Mouse (Mus musculus): ENCODE results near the gene Nsun2. TPM values are rescaled to one million over a fixed set of nuclear protein-coding genes. Genes with fewer than 3 reads are reported as not detected.

Nsun2 gene
- total RNA-seq (2015; ENCODE audit: low replicate concordance): 13.8 and 26.3 TPM in 2 replicates
- total RNA-seq (2017; ENCODE audit: low replicate concordance): 32.4 and 37.1 TPM in 2 replicates

DNA sequence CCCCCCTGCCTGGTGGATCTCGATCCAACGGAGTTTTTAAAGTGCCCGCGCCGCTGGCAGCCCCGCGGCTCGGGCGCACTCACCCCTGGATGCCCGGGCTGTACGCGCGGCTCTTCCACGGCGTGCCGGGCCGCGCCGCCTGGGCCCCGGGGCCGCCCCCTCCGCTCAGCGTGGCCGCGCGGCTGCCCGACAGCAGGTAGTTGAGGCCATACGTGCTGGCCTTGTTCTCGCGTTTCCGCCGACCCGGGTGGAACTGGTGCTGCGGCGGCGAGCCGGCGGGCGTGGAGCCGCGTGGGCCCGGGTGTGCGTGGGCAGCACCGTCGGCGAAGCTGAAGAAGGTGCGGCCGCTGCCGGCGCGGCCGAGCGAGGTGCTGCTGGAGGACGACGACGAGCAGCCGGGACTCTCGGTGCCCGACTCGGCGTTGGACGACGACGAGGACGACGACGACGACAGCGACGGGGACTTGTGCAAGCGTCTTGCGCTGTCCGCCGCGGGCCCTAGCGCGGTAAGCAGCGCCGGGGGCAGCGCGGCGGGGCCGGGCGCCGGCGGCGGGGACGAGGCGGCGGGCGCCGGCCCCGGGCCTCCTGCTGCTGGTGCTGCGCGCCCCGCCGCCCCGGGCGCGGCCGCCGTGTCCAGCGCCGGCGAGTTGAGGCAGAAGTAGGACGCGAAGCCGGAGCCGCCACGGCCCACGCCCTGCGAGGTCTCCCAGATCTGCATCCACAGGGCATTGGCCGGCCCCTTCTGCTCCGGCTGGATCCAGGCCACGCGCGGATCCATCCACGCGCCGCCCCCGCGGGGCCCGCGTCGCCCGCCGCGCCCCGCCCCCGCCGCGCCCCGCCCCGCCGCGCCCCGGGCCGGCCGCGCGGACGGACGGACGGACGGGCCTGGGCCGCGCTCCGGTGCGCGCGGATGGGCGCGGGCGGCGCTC is at the start of gene Nsun2:
TSS of gene Nsun2 (plus strand) at position 342 of the 929 bp plus-strand sequence.
- 0 out of 2 replicates have a peak, but pooled peaks have one; percentile 17 for ATAC-seq (replicated peaks; ENCODE audit: low FRiP score, poor library complexity, severe bottlenecking)

DNA sequence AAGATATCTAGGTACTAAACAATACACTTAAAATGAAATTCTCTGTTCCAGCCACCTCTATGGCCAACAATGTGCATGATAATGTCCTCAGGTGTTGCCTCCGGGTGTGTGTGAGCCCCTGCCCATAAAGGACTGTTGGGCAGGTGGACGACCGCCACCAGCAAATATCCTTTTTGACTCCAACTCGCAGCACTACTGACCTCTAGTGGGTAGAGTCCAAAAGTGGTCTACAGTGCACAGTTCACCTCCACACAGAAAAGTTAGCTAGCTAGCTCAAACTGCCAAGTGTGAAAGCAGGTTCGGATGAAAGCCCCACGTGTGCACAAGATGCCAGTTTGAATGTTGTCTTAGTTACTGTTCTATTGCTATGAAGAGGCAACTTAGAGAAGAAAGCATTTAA is 48.2 kb upstream of the Nsun2 start:
- no peak for ATAC-seq (replicated peaks; ENCODE audit: low FRiP score, poor library complexity, severe bottlenecking)

DNA sequence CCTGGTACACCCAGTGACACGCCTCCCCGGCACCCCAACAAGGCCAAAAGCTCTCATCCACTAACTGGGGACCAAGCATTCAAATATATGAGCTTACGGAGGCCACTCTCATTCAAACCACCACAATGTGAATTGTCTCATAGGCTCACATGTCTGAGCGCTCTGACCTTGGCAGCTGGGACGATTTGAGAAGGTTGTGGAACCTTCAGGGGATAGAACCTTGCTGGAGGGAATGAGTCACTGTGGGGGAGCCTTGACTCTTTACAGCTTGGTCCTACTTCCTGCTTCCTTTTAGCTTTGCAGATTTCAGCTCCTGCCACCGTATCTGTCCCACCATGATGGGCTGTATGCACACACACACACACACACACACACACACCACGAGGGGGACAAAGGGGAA is 47.7 kb upstream of the Nsun2 start:
- ATAC-seq (replicated peaks; ENCODE audit: low FRiP score, poor library complexity, severe bottlenecking): no peak

DNA sequence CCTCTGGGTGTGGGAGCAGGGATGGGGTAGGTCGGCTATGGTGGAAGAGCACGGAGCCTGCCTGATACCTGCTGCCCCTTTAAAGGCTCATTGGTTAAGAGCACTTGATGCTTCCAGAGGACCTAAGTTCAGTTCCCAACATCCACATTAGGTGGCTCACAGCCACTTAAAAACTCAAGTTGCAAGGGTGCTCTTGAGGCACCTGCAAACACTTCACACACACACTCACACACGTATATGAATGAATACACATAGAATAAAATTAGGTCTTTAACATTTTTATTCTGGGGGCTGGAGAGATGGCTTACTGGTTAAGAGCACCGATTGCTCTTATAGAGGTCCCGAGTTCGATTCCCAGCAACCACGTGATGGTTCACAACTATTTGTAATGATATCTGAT is 46.4 kb upstream of the Nsun2 start:
- no peak for ATAC-seq (replicated peaks; ENCODE audit: low FRiP score, poor library complexity, severe bottlenecking)

DNA sequence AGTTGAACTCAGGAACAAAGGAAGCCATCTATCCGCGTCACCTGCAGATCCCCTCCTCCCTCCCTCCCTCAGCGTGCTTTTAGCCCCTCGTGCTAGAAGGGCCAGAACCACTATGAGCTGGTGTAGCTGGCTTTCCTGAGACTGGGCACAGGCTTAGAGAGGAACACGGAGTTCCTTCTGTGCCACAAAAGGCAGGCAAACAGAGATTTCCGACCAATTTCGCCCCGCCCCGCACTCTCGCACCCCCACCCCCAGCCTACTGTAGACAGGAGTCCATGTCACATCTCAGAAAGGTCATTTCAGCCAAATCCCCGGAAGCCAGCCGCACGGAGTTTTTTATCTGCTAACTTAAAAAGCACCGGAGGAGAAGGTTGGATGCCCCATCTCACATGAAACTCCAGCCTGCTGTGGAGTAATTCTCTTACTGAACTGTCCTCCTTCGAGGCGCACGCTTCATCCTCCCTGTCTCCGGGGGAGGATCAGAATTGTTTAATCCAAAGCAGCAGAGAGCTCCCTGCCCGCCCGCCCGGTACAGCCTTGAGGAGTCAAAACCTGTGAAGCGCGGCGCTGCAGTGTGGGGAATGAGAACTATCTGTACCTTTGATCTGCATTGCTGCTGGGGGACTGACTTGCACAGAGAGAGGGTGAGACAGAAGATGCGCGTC is 45.8 kb upstream of the Nsun2 start:
- no peak for ATAC-seq (replicated peaks; ENCODE audit: low FRiP score, poor library complexity, severe bottlenecking)

DNA sequence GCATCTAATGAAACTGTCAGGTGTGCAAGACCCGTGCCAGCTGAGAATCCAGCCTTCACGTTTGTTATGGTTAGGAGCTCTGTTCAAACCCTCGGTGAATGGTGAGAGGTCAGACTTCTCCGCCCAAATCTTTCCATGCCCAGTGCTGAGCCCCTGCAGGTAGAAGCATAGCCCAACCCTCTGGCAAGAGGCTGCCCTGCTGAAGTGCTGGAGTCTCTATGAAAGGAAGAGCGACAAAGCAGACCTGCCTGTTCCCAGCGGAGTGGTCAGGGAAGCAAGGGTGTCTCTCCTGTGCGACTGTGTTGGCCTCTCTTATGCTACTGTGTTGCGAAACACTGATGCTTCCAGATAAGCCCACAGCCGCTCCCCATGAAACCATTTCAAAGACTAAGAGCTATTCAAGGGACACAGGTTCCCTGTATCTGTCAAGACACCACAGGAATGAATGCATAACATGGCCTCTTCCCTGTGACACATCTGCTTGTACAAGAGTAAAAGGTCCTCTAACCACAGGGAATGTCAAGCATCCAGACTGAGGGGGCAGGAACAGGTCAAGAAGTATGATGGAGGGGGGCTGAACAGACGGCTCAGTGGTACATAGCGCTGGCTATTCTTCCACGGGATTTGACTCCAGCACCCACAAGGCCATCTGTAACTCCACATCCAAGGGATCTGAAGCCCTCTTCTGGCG is 44.8 kb upstream of the Nsun2 start:
- no peak for ATAC-seq (replicated peaks; ENCODE audit: low FRiP score, poor library complexity, severe bottlenecking)

DNA sequence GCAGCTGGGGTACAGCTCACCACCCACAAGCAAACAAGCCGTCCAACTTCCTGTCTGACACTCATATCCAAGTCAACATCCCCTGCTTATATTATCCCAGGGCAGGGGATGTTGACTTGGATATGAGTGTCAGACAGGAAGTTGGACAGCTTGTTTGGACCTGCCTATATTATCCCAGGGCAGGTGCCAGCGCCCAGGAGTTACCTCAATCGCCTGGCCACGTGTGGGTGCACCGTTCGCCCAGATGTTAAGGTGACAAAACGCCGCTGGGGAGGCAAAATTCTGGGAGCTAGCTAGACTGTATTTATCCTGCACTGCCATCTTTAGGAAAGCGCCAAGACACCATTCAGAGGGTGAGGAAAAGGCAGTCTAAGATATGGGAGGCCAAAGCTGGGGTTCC is 43.8 kb upstream of the Nsun2 start:
- ATAC-seq (replicated peaks; ENCODE audit: low FRiP score, poor library complexity, severe bottlenecking): no peak

DNA sequence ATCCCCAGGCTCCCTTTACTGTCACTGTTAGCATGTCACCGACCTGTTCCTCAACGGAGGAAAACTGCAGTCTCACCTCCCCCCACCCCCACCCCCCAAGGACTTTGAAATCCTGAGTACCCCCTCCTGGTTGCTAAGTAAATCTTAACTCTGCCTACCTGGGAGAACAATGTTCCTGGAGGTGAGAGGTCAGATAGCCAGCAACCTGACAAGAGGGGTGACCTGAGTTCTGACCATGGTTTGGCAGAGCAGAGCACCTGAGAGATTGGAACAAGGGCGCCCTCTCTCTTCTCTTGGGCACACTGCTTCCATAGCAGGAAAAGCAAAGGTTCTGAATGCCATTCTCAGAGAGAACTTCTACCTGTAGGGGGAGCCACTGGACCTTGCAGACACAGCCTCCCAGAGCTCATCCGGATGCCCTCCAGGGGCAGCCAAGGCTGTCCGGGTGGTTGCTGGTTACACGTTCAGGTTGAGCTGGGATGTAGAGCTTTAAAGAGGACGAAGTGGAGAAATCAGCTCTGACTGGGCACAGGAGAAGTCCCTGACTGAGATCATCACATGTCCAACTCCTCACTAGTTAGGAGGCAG is 40.6 kb upstream of the Nsun2 start:
- ATAC-seq (replicated peaks; ENCODE audit: low FRiP score, poor library complexity, severe bottlenecking): peak; percentile 69; the same call in 1 of the 2 replicates

DNA sequence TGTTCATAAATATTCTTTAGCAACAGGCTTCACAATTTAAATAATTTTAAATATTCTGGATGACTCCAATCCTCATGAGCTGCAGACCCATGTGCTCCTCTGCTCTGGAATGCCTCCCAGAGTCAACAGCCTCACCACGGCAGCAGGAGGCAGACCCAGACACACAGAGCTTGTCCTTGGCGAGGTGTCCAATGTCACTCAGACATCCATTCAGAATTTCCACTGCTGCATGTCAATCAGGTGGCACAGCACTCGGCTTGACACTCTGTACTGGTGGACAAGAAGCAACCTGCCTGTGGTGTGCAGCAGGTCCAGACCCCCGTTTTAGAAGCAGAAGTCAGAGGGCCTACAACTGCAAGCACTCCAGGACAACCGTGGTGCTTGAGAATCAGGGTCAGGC is 35.3 kb upstream of the Nsun2 start:
- no peak for ATAC-seq (replicated peaks; ENCODE audit: low FRiP score, poor library complexity, severe bottlenecking)

DNA sequence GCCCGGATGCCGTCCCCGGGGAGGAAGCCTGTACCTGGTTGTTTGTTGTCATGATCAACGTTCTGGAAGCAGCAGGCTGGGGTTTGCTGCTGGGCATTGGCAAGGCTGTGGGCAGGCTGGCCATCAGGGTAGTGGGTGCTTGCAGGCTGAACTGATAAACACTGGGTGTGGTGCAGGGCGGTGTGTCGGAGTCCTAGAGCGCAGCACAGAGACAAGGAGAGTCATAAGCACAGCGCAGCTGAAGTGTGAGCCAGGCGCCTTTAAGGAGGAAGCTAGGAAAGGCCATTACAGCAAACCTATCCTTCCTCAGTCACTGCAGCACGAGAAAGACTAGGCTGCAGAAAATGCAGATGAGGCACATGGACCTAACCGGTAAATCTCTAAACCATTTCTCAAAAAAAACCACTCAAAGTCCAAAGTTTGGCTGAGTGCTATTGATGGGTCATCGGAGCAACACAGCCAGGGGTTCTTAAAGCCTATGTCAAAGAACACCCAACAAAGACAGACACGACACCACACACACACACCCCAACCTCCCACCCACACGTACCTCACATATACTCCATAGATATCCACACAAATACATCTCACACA is 31.3 kb upstream of the Nsun2 start:
- ATAC-seq (replicated peaks; ENCODE audit: low FRiP score, poor library complexity, severe bottlenecking): peak; percentile 88

DNA sequence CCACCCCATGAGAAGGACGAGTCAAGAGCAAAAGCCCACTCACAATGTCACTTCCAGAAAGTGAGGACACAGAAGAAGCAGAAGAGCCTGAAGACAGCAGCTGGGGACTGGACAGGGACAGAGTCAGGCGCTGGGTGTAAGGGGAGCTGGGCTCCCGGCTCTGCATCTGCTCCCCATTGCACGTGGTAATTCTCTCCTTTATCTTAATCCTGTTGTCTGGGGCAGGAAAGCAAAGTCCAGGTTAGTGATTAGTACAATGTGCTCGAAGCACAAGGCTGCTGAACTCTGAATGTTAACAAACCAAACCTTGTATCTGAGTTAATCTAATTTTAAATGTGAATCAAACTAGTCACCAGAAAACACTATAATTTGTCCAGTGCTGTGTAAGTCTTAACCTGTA is 30.7 kb upstream of the Nsun2 start:
- ATAC-seq (replicated peaks; ENCODE audit: low FRiP score, poor library complexity, severe bottlenecking): no peak

DNA sequence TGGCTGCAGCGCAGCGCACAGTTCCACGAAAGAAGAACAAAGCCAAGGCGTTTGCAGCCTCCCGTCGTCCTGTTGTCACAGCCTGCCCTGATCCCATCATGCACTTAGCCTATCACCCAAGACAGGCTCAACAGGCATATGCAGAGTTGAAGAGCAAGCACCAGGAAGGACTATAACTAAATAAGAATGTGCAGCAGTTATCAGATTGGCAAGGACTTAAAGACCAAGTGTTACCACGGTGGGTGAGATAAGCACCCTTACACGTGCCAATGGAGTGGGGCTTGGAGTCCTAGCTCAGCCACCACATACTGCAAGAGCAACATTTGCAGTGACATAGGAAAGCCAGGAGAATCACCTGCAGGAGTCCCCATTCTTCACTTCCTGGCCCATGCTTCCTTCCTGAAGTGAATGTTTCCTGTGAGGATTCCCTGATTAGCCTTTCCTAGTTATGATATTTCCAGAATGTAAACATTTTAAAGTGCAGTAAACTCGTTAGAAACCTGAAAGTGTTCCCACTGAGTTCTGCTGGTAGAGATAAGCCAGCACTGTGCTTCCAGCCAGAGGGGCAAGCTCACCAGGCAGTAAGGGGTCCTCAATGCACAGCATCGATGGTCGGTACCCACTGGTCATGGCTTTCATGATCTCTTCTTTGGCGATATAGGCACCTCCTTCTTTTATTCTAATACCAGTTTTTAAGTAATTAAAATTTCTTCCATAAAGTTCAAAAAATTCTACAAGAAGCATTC is 27.0 kb upstream of the Nsun2 start:
- ATAC-seq (replicated peaks; ENCODE audit: low FRiP score, poor library complexity, severe bottlenecking): 0 out of 2 replicates have a peak, but pooled peaks have one; percentile 35

DNA sequence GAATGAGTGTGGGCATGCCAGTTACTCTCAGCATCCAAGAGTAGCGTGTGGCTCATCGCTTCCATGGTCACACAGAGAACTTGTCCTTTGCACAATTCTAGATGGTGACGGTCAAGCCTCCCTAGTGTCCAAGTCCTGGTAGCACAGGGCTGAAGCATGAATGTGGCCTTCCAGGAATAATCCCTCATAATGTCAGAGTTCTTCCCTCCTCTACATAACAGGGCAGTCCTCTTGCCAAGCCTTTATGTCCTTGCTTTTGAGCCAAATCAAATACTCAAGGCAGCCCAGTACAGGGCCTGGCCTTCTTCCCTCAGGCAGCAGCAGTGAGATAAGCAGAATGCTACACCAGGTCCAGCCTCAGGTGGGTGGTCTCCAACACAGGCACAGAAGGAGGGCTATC is 25.9 kb upstream of the Nsun2 start:
- ATAC-seq (replicated peaks; ENCODE audit: low FRiP score, poor library complexity, severe bottlenecking): no peak

DNA sequence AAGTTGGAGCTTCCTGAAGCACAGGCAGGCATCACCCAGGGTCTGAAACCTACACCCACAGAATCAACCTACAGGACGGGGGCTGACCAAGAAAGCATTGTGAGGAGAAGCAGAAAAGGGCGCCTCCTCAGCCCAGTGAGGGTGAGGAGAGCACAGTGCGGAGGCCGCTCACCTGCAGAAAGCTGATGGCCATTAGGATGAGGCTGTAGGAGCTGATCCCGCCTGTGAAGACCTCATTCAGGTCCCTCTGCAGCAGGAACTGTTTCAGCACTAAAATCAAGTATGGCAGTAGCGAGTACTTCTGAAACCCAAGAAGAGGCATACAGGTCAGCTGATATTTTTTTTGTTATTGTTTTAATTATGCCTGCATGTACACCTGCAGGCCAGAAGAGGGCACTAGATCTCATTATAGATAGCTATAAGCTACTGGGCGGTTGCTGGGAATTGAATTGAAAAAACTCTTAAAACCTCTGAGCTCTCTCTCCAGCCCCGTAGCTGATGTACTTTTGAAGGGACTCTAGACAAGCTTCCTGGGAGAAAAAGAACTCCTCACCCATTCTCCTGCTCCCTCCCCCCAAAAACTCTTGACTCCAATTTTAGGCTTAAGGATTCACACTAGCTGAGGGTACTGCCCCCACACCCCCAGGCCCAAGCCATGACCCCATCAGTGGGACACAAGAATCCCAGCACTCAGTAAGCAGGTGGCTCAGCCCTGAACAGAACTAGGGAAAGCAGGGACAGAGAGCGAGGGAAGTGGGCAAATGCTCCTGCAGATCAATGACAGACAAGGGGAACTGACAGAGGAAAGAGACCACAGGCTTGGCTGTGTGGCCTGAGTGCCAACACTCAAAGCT is 23.9 kb upstream of the Nsun2 start:
- ATAC-seq (replicated peaks; ENCODE audit: low FRiP score, poor library complexity, severe bottlenecking): peak; percentile 54; the same call in 1 of the 2 replicates

DNA sequence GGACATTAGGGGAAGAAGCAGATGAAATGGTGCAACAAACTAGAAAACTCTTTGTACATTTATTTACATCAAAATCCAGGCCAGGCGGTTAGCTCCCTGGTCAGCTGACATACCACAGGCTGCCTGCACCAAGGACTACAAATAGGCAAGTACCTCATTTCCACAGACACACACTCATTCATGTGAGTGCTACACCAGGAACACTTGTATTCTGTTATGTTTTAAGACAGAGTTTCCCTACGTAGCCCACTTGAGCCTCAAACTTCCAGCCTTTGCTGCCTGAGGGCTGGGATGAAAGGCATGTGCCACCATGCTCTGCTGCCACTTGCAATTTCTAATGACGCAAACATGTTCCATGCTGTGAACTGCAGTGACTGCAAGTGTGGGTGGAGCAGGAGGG is 18.5 kb upstream of the Nsun2 start:
- no peak for ATAC-seq (replicated peaks; ENCODE audit: low FRiP score, poor library complexity, severe bottlenecking)

DNA sequence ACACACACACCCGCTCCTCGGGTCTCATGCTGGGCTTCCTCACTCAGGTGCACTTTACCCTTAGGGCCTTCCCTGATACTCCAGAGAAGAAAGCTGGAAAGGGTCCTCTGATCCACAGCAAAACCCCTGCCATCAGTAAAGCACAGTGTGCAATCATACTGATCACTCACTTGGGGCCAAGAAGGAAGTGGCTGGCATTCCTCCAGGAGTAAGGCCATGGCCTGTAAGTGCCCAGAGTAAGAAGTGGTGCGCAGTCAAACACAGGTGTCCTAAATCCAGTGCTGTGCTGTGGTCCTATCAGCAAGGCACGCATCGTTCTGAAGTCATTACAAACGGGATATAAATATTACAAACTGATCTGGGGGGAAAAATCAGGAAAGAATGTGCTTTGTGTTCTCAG is 16.1 kb upstream of the Nsun2 start:
- ATAC-seq (replicated peaks; ENCODE audit: low FRiP score, poor library complexity, severe bottlenecking): no peak

DNA sequence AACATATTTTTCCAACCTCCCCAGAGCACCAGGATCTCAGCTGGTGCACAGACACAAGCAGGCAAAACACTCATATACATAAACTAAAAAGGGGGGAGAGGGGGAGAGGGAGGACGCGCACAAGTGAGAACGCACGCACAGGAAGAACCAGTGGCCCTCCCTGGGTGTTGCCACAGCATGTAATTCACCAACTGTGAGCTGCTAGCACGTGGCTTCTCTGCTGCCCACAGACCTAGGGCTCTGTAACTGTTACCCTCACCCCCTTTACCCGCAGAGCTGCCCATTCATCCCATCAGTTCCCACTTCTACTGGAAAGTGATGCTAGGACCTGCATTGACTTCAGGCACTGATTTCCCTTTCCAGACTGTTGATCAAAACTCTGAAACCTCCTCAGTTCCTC is 14.4 kb upstream of the Nsun2 start:
- ATAC-seq (replicated peaks; ENCODE audit: low FRiP score, poor library complexity, severe bottlenecking): no peak

DNA sequence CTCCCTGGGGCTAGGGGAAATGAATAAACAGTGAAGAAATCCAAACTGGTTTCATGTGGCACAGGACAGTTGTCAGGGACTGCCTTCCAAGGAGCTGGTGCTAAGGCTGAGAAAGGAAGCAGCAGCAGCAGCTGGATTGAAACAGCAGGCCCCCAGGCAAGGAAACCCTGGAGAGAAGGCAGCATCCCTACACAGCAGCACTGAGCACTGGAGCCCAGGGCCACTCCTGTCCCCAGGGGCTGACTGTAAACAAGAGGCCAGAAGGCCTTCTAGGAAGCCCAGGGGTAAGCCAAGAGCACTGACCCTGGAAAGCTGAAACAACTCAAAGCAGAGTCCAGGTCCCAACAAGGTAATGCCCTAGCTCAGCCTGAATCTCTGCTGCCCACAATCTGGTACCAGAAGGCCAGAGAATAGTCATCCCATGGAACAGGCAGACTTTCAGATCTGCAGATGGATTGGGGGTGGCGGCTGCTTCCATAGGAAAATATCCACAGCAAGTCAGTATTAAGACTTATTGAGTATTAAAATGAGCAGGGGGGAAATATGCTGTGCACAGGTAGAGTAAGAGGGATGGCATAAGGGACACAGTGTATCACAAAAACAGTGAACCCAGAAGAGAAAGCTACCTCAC is 11.3 kb upstream of the Nsun2 start:
- ATAC-seq (replicated peaks; ENCODE audit: low FRiP score, poor library complexity, severe bottlenecking): no peak

All from erythroblast, adult 5-6 weeks (primary cell).